Mouse (Mus musculus) CH12.LX (cell line): ENCODE measurements around the gene Tent5c. TPM values are rescaled to one million over a fixed set of nuclear protein-coding genes. Genes with fewer than 3 reads are reported as not detected.

Experiments used
- DNase-seq: peaks from one replicate; pipeline ENCODE4 v3.0.0-alpha.2; 2013; ENCODE audit errors: extremely low read depth
- H3K27ac ChIP-seq: 2 replicates; pipeline ENCODE4 v1.5.1; 2012; ENCODE audit warnings: low read depth, mild to moderate bottlenecking, control low read depth, moderate library complexity; ENCODE audit not compliant: insufficient read depth
- H3K27me3 ChIP-seq: replicated peaks from 2 replicates; pipeline ENCODE3; 2012; ENCODE audit warnings: inconsistent platforms
- H3K36me3 ChIP-seq, 2 experiments: replicated peaks in 1 of 2; 2 replicates each; pipeline versions ENCODE3 to v1.6.1; 2012; ENCODE audit warnings: inconsistent platforms in 1 of 2, low read length in 1 of 2, mild to moderate bottlenecking in 1 of 2, mixed read lengths in 1 of 2, moderate library complexity in 1 of 2; ENCODE audit not compliant: control insufficient read depth in 1 of 2, insufficient read depth in 1 of 2
- H3K4me1 ChIP-seq, 2 experiments: 2 replicates each; pipeline ENCODE4 v1.6.1; 2012; ENCODE audit warnings: inconsistent platforms in 1 of 2, moderate library complexity in 1 of 2; ENCODE audit not compliant: insufficient read depth in 2 of 2, control insufficient read depth in 1 of 2
- H3K4me2 ChIP-seq: 2 replicates; pipeline ENCODE4 v1.6.1; 2012; ENCODE audit warnings: low read depth, mild to moderate bottlenecking, control low read depth; ENCODE audit not compliant: poor library complexity, insufficient read depth, severe bottlenecking
- H3K4me3 ChIP-seq, 3 experiments: fragments of 150-350 bp in 1 of 3; sonication (generic) in 1 of 3; replicated peaks in 1 of 3; 2 replicates each; pipeline versions ENCODE3 to v1.5.1; 2011 to 2012; ENCODE audit warnings: low read depth in 2 of 3, low read length in 2 of 3, mild to moderate bottlenecking in 2 of 3, moderate library complexity in 2 of 3, control low read depth in 1 of 3, improper control_type of control experiment in 1 of 3, inconsistent platforms in 1 of 3, mixed read lengths in 1 of 3; ENCODE audit not compliant: poor library complexity in 1 of 3
- H3K79me2 ChIP-seq: replicated peaks from 2 replicates; pipeline ENCODE4 v1.6.1; 2012; ENCODE audit warnings: mild to moderate bottlenecking, moderate library complexity; ENCODE audit not compliant: control insufficient read depth, poor library complexity, insufficient read depth, severe bottlenecking; ENCODE audit errors: extremely low read depth
- H3K9ac ChIP-seq: 2 replicates; pipeline ENCODE4 v1.6.1; 2012; ENCODE audit warnings: low read depth, mild to moderate bottlenecking, control low read depth, moderate library complexity; ENCODE audit not compliant: insufficient read depth
- H3K9me3 ChIP-seq: replicated peaks from 2 replicates; pipeline ENCODE3; 2012; ENCODE audit warnings: low read length, inconsistent platforms, mixed read lengths
- BHLHE40 ChIP-seq: IDR thresholded peaks from 2 replicates; pipeline ENCODE4 v1.6.1; 2011; ENCODE audit warnings: mild to moderate bottlenecking, low read depth, low read length, improper control_type of control experiment
- CTCF ChIP-seq, 2 experiments: IDR thresholded peaks in 1 of 2; conservative IDR thresholded peaks in 1 of 2; 2 replicates each; pipeline ENCODE4 v1.5.1; 2011 to 2012; ENCODE audit warnings: low read depth in 2 of 2, low read length in 2 of 2, improper control_type of control experiment in 1 of 2, inconsistent platforms in 1 of 2, mild to moderate bottlenecking in 1 of 2, moderate library complexity in 1 of 2
- ETS1 ChIP-seq: conservative IDR thresholded peaks from 2 replicates; pipeline ENCODE4 v1.6.1; 2012; ENCODE audit warnings: low read depth, mild to moderate bottlenecking, inconsistent platforms, low read length, improper control_type of control experiment, moderate library complexity
- GABPA ChIP-seq: IDR thresholded peaks from 2 replicates; pipeline ENCODE4 v1.6.1; 2012; ENCODE audit warnings: low read depth, low read length, improper control_type of control experiment, inconsistent platforms; ENCODE audit not compliant: insufficient replicate concordance
- JUND ChIP-seq: conservative IDR thresholded peaks from 2 replicates; pipeline ENCODE4 v1.6.1; 2011; ENCODE audit warnings: low read depth, low read length, improper control_type of control experiment
- MAFK ChIP-seq: IDR thresholded peaks from 2 replicates; pipeline ENCODE4 v1.6.1; 2011; ENCODE audit warnings: low read length, improper control_type of control experiment; ENCODE audit not compliant: insufficient replicate concordance
- MAZ ChIP-seq: IDR thresholded peaks from 2 replicates; pipeline ENCODE4 v1.6.1; 2012; ENCODE audit warnings: low read depth, mild to moderate bottlenecking, inconsistent platforms, low read length, improper control_type of control experiment, moderate library complexity
- MEF2A ChIP-seq: IDR thresholded peaks from 2 replicates; pipeline ENCODE4 v1.6.1; 2014; ENCODE audit warnings: low read depth, mild to moderate bottlenecking, inconsistent platforms, low read length, improper control_type of control experiment, borderline replicate concordance
- MYC ChIP-seq: IDR thresholded peaks from 2 replicates; pipeline ENCODE4 v1.6.1; 2011; ENCODE audit warnings: low read depth, mild to moderate bottlenecking, improper control_type of control experiment, low read length
- NELFE ChIP-seq: IDR thresholded peaks from 2 replicates; pipeline ENCODE4 v1.6.1; 2011; ENCODE audit warnings: low read depth, low read length, improper control_type of control experiment
- NRF1 ChIP-seq: IDR thresholded peaks from 2 replicates; pipeline ENCODE4 v1.6.1; 2014; ENCODE audit warnings: low read depth, mild to moderate bottlenecking, inconsistent platforms, low read length, improper control_type of control experiment, moderate library complexity
- PAX5 ChIP-seq: IDR thresholded peaks from 2 replicates; pipeline ENCODE4 v1.6.1; 2012; ENCODE audit warnings: low read length, inconsistent platforms, mixed read lengths
- SIN3A ChIP-seq: IDR thresholded peaks from 2 replicates; pipeline ENCODE4 v1.6.1; 2012; ENCODE audit warnings: low read length, improper control_type of control experiment, inconsistent platforms
- SMC3 ChIP-seq: IDR thresholded peaks from 2 replicates; pipeline ENCODE4 v1.6.1; 2011; ENCODE audit warnings: low read depth, low read length, improper control_type of control experiment
- TCF12 ChIP-seq: IDR thresholded peaks from 2 replicates; pipeline ENCODE4 v1.6.1; 2014; ENCODE audit warnings: low read depth, mild to moderate bottlenecking, inconsistent platforms, low read length, improper control_type of control experiment
- UBTF ChIP-seq: IDR thresholded peaks from 2 replicates; pipeline ENCODE4 v1.6.1; 2012; ENCODE audit warnings: low read depth, mild to moderate bottlenecking, inconsistent platforms, low read length, improper control_type of control experiment, moderate library complexity
- ZMIZ1 ChIP-seq: IDR thresholded peaks from 2 replicates; pipeline ENCODE4 v1.6.1; 2012; ENCODE audit warnings: low read depth, mild to moderate bottlenecking, inconsistent platforms, low read length, improper control_type of control experiment
- ZNF384 ChIP-seq: IDR thresholded peaks from 2 replicates; pipeline ENCODE4 v1.6.1; 2012; ENCODE audit warnings: low read depth, low read length, improper control_type of control experiment, inconsistent platforms
- dilution Hi-C: fragments of 300-500 bp; cut with MboI; formaldehyde crosslinking; loops from 2 replicates; pipeline ENCODE4 v1.14.3; 2020; ENCODE audit warnings: low sequenced_read_pairs; ENCODE audit not compliant: extremely low pct_unique_long_range_greater_than_20kb, extremely low pct_ligation_motif_present
- in situ Hi-C: fragments of 300-500 bp; cut with MboI; formaldehyde crosslinking; loops from 3 replicates; pipeline ENCODE4 v1.14.3; 2019; ENCODE audit warnings: low sequenced_read_pairs, low pct_ligation_motif_present, low pct_unique_long_range_greater_than_20kb, mixed read lengths
- polyA plus RNA-seq: library from polyadenylated mRNA; unstranded; fragments of >175 nt; gene quantifications from 2 replicates; pipeline ENCODE4 v1.2.1, GENCODE M21; 2012; ENCODE audit warnings: low read depth; ENCODE audit not compliant: insufficient read length
- total RNA-seq, 2 experiments: library from RNA; depleted of rRNA; stranded (reverse); fragments of 300-350 nt in 1 of 2; fragments of >200 nt in 1 of 2; gene quantifications; 2 replicates each; pipeline ENCODE4 v1.2.3; 2012 to 2014

The Tent5c gene
- total and polyA plus RNA-seq, 3 experiments = 10.6 to 18.7 (median 12.3) TPM

- no peak for DNase-seq
- no peaks in the 10 kb centered on the region for H3K36me3 ChIP-seq
- H3K9me3 ChIP-seq = no peaks in the 10 kb centered on the region
- in situ Hi-C loops = no loop called here
- no peak overlapping the region for H3K27ac ChIP-seq
- dilution Hi-C loops = no loop called here
- peaks cover 0 to 5% of the 10 kb centered on the region in 2 experiments; a peak in 1 of 4 replicates for H3K4me1 ChIP-seq
- no peak overlapping the region for H3K9ac ChIP-seq
- no peaks in the 10 kb centered on the region for H3K79me2 ChIP-seq
- no peaks in the 10 kb centered on the region for H3K27me3 ChIP-seq
- no peak overlapping the region for H3K4me3 ChIP-seq
- TF ChIP-seq ETS1 = no peak
- no peak for TF ChIP-seq SMC3
- no peak for TF ChIP-seq SIN3A
- TF ChIP-seq UBTF = no peak
- TF ChIP-seq MEF2A = no peak
- TF ChIP-seq ZNF384 = no peak
- no peak for TF ChIP-seq GABPA
- no peak for TF ChIP-seq MAFK
- TF ChIP-seq MYC = no peak
- TF ChIP-seq, all 38 proteins: peak for 0
- no peak overlapping the region for H3K4me2 ChIP-seq
These were observed 33.5 kb upstream of the Tent5c start for GRCm38 (mm10) chr3:100522671-100523070.

DNA sequence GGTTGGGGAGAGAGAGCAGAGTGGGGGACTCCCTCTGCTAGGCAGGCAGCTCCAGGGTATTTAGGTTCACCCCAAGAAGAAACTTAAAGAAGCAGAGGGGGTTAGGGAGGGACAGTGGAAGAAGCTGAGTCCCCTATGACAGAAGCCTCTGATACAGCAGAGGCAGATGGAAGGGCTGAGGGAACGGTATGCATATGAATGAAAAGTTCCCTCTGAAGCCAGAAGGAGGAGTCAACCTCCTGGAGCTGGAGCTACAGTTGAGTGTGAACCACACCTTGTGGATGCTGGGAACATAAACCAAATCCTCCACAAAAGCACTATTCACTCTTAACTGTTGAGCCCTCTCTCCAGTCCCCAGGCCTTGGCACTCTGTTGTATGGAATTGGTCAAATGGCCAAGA is 32.5 kb upstream of the Tent5c start:
- no peaks in the 10 kb centered on the region for H3K36me3 ChIP-seq
- no peaks in the 10 kb centered on the region for H3K9me3 ChIP-seq
- H3K27me3 ChIP-seq = no peaks in the 10 kb centered on the region
- H3K4me1 ChIP-seq = peaks cover 3 to 5% of the 10 kb centered on the region in 2 experiments; a peak in 1 of 4 replicates
- in situ Hi-C loops = no loop called here
- H3K4me2 ChIP-seq = no peak overlapping the region
- dilution Hi-C loops = no loop called here
- H3K4me3 ChIP-seq = no peak overlapping the region
- no peaks in the 10 kb centered on the region for H3K79me2 ChIP-seq
- TF ChIP-seq MYC (no peak), MAZ (no peak), JUND (no peak), PAX5 (no peak), CTCF (conservative IDR thresholded peaks at IDR 0.05 in 1 of 2, IDR thresholded peaks at IDR 0.05 in 1 of 2; ENCODE audit: low read depth in 2 of 2, low read length in 2 of 2) (no peak), ZMIZ1 (no peak)
- DNase-seq = no peak
- no peak overlapping the region for H3K27ac ChIP-seq
- no peak overlapping the region for H3K9ac ChIP-seq

DNA sequence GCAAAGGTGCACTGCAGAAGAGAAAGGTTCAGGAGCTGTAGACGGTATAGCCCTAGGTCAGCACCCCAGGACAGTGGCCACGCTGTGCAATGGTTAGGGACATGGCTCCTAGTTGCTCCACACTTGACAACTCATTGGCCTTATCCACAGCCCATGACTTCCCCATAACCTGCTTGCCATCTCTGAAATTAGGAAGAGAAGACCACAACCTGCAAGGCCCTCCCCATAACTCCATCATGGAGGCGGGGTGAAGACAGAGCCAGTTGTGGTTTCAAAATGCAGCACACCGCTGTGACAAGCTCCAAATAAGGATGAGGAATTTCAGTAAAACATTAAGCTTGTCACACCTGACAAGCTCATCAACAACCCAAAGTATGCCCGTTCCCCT is 26.6 kb upstream of the Tent5c start:
- DNase-seq = no peak
- dilution Hi-C loops = no loop called here
- H3K27ac ChIP-seq = no peak overlapping the region

More for the DNA sequence above, 26.6 kb upstream of the Tent5c start:
- Histone ChIP-seq H3K4me1 (peaks cover 17 to 21% of the 10 kb centered on the region in 2 experiments), H3K36me3 (no peaks in the 10 kb centered on the region), H3K4me3 (no peak overlapping the region), H3K27me3 (no peaks in the 10 kb centered on the region), H3K9me3 (no peaks in the 10 kb centered on the region), H3K4me2 (peak overlapping the region; percentile 47; the same call in 1 of the 2 replicates), H3K79me2 (no peaks in the 10 kb centered on the region), H3K9ac (no peak overlapping the region)
- in situ Hi-C loops = no loop called here
- TF ChIP-seq NRF1 = no peak
- no peak for TF ChIP-seq NELFE
- no peak for TF ChIP-seq BHLHE40
- TF ChIP-seq TCF12 = no peak
- TF ChIP-seq, all 38 proteins: peak for 0
